Mouse (Mus musculus) kidney, embryonic 14.5 days (tissue): ENCODE data around the gene Ehmt2. TPM values are rescaled to one million over a fixed set of nuclear protein-coding genes. Genes with fewer than 3 reads are reported as not detected.

Source experiments
- ATAC-seq: fragments of 200-750 bp; cut with Nextera tagmentation; 2 replicates; pipeline ENCODE4 v1.8.0; 2017; ENCODE audit warnings: moderate number of reproducible peaks, mild to moderate bottlenecking, moderate TSS enrichment, moderate library complexity; ENCODE audit not compliant: low FRiP score, low TSS enrichment
- H3K27ac ChIP-seq: fragments of 300-500 bp; sonication (generic); 2 replicates; pipeline ENCODE4 v1.5.1; 2014; ENCODE audit warnings: low read depth, mild to moderate bottlenecking, low read length, moderate library complexity, mixed read lengths
- H3K27me3 ChIP-seq: fragments of 300-500 bp; sonication (generic); 2 replicates; pipeline ENCODE4 v1.6.1; 2014; ENCODE audit warnings: mild to moderate bottlenecking, low read length; ENCODE audit not compliant: control insufficient read depth, insufficient read depth
- H3K36me3 ChIP-seq: fragments of 300-500 bp; sonication (generic); 2 replicates; pipeline ENCODE4 v1.6.1; 2014; ENCODE audit warnings: low read length, mixed read lengths; ENCODE audit not compliant: control insufficient read depth, insufficient read depth
- H3K4me1 ChIP-seq: fragments of 300-500 bp; sonication (generic); 2 replicates; pipeline ENCODE4 v1.6.1; 2014; ENCODE audit warnings: low read length, mixed read lengths; ENCODE audit not compliant: control insufficient read depth, insufficient read depth
- H3K4me2 ChIP-seq: fragments of 300-500 bp; sonication (generic); replicated peaks from 2 replicates; pipeline ENCODE4 v1.6.1; 2014; ENCODE audit warnings: low read depth, mild to moderate bottlenecking, low read length
- H3K4me3 ChIP-seq: fragments of 300-500 bp; sonication (generic); 2 replicates; pipeline ENCODE4 v1.5.1; 2014; ENCODE audit warnings: mild to moderate bottlenecking, low read length
- H3K9ac ChIP-seq: fragments of 300-500 bp; sonication (generic); 2 replicates; pipeline ENCODE4 v1.6.1; 2014; ENCODE audit warnings: low read depth, mild to moderate bottlenecking, low read length, moderate library complexity
- H3K9me3 ChIP-seq: fragments of 300-500 bp; sonication (generic); 2 replicates; pipeline ENCODE4 v1.6.1; 2016; ENCODE audit warnings: low read length; ENCODE audit not compliant: control insufficient read depth
- WGBS: fragments of 180-500 bp; shearing (Covaris S2); extraction: QIAGEN DNeasy Blood & Tissue Kit; methylation state at CpG from one replicate; pipeline ENCODE4 v1.1.7; 2014; 5-methylcytosine and 5-hydroxymethylcytosine counted together
- polyA plus RNA-seq: library from polyadenylated mRNA; unstranded; fragments of >200 nt; fragmentation: Nextera tagmentation; extraction: Ambion mirVana; gene quantifications from 2 replicates; pipeline ENCODE4 v1.2.1, GENCODE M21; 2014

Ehmt2 gene
- polyA plus RNA-seq, 1 experiment from 2014 or later = 76.9 TPM

DNA sequence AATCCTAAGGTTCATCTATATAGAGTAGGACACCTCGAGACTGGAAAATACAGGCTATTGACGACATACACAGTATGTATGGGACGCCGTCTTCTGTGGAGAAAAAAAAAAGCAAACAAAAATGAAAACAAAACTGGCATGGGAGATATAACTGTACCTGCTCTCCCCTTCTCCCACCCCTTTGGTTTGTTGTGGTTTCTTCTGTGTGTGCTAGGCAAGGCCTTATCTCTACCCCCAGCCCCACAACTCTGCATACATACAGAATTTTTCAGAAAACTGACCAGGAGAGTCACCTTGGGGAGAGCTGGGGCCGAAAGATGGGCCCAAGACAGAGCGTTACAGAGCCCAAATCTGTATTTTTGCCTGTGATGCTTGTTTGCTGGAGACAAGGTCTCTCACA lies 13.6 kb upstream of the Ehmt2 start:
- WGBS = 85% methylated on average over 6 of the region's 6 CpGs
- H3K9ac ChIP-seq = no peak overlapping the region
- no peak for ATAC-seq

GRCm38 (mm10) chr17:34885615-34886014 lies 12.7 kb upstream of the Ehmt2 start:
- H3K27me3 ChIP-seq = peaks cover 3% of the 10 kb centered on the region; the same call in 1 of the 2 replicates
- 81% methylated on average over 3 of the region's 3 CpGs for WGBS
- no peak for ATAC-seq
- H3K36me3 ChIP-seq = no peaks in the 10 kb centered on the region
- H3K4me3 ChIP-seq = no peak overlapping the region
- no peak overlapping the region for H3K9ac ChIP-seq
- no peaks in the 10 kb centered on the region for H3K4me1 ChIP-seq
- no peak overlapping the region for H3K27ac ChIP-seq
- H3K4me2 ChIP-seq = no peak overlapping the region
- H3K9me3 ChIP-seq = no peaks in the 10 kb centered on the region

More for the DNA sequence above, 13.6 kb upstream of the Ehmt2 start:
- H3K4me1 ChIP-seq = no peaks in the 10 kb centered on the region
- no peaks in the 10 kb centered on the region for H3K36me3 ChIP-seq
- H3K9me3 ChIP-seq = no peaks in the 10 kb centered on the region
- H3K4me3 ChIP-seq = no peak overlapping the region
- peaks cover 3% of the 10 kb centered on the region; the same call in 1 of the 2 replicates for H3K27me3 ChIP-seq
- no peak overlapping the region for H3K27ac ChIP-seq
- no peak overlapping the region for H3K4me2 ChIP-seq

DNA sequence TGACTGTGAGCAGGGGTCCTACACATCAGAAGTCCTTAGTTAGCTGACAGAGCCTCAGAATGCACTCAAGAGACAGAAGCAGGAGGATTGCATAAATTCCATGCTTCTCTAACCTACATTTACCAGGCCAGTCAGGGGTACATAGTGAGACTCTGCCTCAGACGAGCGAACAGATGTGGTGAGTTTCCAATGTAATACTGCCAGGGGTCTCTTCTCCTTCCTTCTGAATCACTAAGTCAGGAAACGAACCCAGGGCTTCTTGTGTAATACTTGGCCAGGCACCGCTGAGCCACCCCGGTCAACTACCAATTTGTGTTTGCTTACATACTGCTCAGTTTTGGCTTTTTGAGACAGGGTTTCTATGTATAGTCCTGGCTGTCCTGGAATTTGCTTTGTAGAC lies 10.3 kb upstream of the Ehmt2 start:
- no peaks in the 10 kb centered on the region for H3K27me3 ChIP-seq
- WGBS = 88% methylated on average over 5 of the region's 5 CpGs
- no peaks in the 10 kb centered on the region for H3K4me1 ChIP-seq
- H3K9ac ChIP-seq = no peak overlapping the region
- ATAC-seq = no peak
- no peak overlapping the region for H3K27ac ChIP-seq
- H3K9me3 ChIP-seq = no peaks in the 10 kb centered on the region
- H3K4me3 ChIP-seq = no peak overlapping the region
- H3K36me3 ChIP-seq = no peaks in the 10 kb centered on the region
- no peak overlapping the region for H3K4me2 ChIP-seq

DNA sequence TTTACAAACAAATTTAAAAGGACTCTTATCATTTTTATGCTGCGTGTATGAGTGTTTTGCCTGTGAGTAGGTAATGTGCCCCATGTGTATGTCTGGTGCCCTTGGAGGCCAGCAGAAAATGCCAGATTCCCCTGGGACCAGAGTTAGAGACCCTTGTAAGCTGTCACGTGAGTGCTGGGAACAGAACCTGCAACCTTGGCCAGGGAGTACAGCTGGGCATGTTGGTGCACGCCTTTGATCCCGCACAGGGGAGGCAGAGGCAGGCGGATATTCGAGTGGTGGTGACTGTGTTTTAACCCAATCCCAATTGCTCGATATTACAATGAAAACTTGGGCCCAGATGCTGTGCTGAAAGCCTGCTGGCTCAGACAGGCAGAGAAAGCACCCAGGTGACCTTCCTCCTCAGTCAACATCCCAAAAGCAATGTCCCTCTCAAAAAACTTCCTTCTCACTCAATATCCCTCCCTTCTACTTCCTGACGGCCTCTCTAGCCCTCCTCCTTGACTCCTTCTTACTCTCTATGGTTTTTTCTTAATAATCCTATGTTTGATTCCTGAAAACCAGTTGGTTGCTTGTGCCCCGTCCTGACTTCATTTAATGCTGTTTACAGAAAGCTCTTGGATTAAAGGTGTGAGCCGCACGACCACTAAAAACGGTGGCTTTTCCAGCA lies 8.1 kb upstream of the Ehmt2 start:
- Histone ChIP-seq H3K9ac (no peak overlapping the region), H3K27me3 (no peaks in the 10 kb centered on the region), H3K27ac (no peak overlapping the region), H3K4me2 (no peak overlapping the region), H3K4me1 (no peaks in the 10 kb centered on the region), H3K9me3 (no peaks in the 10 kb centered on the region), H3K36me3 (no peaks in the 10 kb centered on the region), H3K4me3 (no peak overlapping the region)
- no peak for ATAC-seq
- 80% methylated on average over 12 of the region's 12 CpGs for WGBS

- Histone ChIP-seq H3K9me3 (no peaks in the 10 kb centered on the region), H3K27me3 (no peaks in the 10 kb centered on the region), H3K4me1 (peaks cover 4% of the 10 kb centered on the region), H3K27ac (no peak overlapping the region), H3K4me3 (no peak overlapping the region), H3K36me3 (peaks cover 5% of the 10 kb centered on the region), H3K9ac (no peak overlapping the region), H3K4me2 (no peak overlapping the region)
- ATAC-seq = no peak
- 93% methylated on average over 2 of the region's 2 CpGs for WGBS
Observed at GRCm38 (mm10) chr17:34891377-34891776, 6.9 kb upstream of the Ehmt2 start.

DNA sequence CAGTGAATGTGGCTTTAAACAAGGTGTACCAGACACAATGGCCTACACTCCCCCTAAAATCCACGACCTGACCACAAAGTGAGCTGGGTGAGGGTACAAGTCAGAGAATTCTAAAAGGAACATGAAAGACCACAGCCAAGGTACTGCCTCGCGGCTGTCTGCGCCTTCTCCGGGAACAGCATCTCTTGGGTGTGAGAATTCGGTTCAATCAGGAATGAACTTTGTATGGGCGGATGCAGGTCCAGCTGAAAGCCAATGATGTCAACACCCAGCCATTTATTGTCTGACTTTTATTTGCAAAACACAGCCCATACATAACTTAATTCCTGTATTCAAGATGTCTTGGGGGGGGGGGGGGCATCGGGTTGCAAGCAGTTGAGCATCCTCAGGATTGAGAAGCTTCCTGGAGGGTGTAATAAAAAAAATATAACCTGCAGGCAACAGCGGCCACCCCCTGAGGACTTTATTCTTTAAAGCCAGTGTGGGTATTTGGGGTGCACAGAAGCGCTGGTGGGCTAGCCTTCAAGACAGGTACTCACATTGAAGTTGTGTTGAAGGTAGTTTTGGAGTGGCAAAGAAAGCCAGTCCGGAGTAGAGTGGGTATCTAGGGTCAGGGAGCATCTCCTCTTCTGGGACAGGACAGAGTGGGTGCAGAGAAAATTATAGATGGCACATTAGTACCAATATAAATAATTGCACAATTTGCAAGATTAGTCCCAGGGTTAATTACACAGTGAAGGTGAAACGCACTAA lies 5.0 kb upstream of the Ehmt2 start:
- H3K4me3 ChIP-seq = peak overlapping the region; percentile 53
- peak overlapping the region; percentile 48; the same call in 1 of the 2 replicates for H3K9ac ChIP-seq
- ATAC-seq = no peak
- peak overlapping the region; percentile 79 for H3K4me2 ChIP-seq
- no peaks in the 10 kb centered on the region for H3K9me3 ChIP-seq
- WGBS = 74% methylated on average over 12 of the region's 12 CpGs
- H3K4me1 ChIP-seq = peaks cover 10% of the 10 kb centered on the region
- H3K36me3 ChIP-seq = peaks cover 7% of the 10 kb centered on the region
- H3K27ac ChIP-seq = peak overlapping the region; percentile 74; the same call in 1 of the 2 replicates
- no peaks in the 10 kb centered on the region for H3K27me3 ChIP-seq

GRCm38 (mm10) chr17:34894074-34894597 lies 4.1 kb upstream of the Ehmt2 start:
- Histone ChIP-seq H3K4me1 (peaks cover 10% of the 10 kb centered on the region), H3K27ac (peak overlapping the region; percentile 75), H3K9me3 (no peaks in the 10 kb centered on the region), H3K4me3 (peak overlapping the region; percentile 53), H3K36me3 (peaks cover 7% of the 10 kb centered on the region), H3K27me3 (no peaks in the 10 kb centered on the region), H3K4me2 (peak overlapping the region; percentile 79), H3K9ac (peak overlapping the region; percentile 78)
- under 1% methylated on average over 42 of the region's 51 CpGs for WGBS
- ATAC-seq = peak; percentile 92

DNA sequence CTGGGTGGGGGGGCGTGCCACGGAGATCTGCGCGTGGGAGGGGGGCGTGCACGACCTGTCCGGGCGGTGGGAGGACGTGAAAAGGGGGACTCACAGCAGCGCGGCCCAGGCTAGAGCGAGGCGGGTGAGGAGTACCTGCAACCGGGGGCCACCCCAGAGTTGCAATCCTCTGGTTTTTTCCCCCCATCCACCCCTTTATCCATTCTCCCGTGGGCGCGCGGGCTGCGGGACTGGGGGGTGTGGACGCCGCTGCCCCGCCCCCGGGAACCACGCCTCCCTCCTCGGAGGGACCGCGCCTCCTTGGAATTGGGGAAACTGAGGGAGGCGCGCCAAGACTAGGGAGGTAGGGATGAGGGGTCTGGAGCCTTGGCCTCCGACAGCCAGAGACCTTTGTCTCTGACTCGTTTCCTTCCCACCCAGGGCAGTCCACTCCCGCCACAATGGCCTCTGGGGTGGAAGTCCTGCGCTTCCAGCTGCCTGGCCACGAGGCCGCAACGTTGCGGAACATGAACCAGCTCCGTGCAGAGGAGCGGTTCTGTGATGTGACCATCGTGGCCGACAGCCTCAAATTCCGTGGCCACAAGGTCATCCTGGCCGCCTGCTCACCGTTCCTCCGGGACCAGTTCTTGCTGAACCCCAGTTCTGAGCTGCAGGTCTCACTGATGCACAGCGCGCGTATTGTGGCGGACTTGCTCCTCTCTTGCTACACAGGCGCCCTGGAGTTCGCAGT lies 3.3 kb upstream of the Ehmt2 start:
- Histone ChIP-seq H3K4me2 (peak overlapping the region; percentile 79), H3K27ac (peak overlapping the region; percentile 75), H3K4me3 (peak overlapping the region; percentile 53), H3K27me3 (no peaks in the 10 kb centered on the region), H3K9me3 (no peaks in the 10 kb centered on the region), H3K36me3 (peaks cover 7% of the 10 kb centered on the region), H3K9ac (peak overlapping the region; percentile 78), H3K4me1 (peaks cover 10% of the 10 kb centered on the region)
- 6% methylated on average over 49 of the region's 51 CpGs for WGBS
- peak; percentile 21 for ATAC-seq
